Mouse (Mus musculus) heart, postnatal 14 days (tissue): ENCODE measurements at regions not wholly inside any gene's neighbourhood (a gene's known extent, or its start where the extent isn't known, plus 50 kb on each side); places are given as distances from the start of the nearest gene placed in this dataset.

Experiments used
- DNase-seq, 2 experiments: peaks; one replicate each; pipeline ENCODE4 v3.0.0; 2021 to 2022
- intact Hi-C: fragments of 180-260 bp; cut with DNase I; formaldehyde crosslinking; loops from one replicate; pipeline ENCODE4 v1.15.1; 2025

DNA sequence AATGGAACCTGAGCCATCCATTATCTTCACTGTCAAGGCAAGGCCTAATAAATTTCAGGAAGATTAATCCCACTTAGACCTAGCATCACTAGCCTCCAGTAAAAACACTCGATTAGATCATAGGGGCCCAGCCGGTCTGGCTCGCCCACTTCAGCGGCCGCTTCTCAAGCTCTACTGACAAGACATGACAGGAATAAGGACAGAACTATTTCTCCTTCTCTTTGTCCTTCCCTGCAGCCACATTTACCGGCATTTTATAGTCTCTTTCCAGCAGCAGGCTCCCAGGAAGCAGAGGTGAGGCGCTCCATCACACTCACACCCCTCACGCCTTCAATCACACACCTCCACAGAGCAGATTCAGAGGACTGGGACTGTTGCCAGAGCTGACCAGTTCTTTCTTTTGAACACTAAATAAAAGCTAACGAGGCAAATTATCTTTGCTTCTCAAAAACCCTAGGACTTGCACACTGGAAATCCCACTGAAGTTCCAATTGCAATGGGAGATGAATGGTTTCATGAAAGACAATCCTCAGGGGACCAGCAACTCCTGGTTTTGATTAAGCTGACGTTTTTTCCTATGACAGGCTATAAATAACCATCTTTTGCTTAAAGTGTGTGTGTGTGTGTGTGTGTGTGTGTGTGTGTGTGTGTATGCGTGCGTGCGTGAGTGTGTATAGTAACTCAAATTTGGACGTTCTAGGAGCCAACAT is 184.6 kb downstream of the Sox4 start:
- intact Hi-C loops: no loop called here
- peak in 1 of 2 experiments; percentile 18 for DNase-seq

DNA sequence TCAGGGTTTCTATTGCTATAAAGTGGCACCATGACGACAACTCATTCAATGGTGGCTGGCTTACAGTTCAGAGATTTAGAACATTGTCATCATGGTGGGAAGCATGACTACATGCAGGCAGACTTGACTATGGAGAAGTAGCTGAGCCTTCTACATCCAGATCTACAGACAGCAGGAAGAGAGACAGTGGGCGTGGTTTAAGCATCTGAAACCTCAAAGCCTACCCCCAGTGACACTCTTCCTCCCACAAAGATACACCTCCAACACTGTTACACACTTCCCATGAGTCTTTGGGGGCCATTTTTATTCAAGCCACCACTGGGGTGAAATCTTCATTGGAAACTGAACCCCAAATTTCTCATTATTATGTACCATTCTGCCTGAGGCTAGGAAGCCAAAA is 191.0 kb downstream of the Sox4 start:
- intact Hi-C loops: no loop called here
- no peak for DNase-seq

DNA sequence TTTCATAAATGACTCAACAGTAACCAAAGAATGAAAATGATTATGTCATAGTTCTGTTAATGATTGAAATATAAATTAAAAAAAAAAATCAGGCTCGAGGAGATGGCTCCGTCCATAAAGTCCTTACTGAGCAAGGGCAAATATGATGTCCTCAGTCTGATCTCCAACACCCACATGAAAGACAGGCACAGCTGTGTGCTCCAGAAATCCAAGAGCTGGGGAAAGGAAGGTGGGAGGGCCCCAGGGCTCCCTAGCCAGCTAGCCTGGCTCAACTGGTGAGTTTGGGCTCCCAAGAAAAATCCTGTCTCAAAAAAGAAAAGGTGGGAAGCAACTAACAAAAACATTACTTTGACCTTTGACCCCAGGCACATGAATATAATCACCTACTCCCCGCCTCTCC is 194.5 kb downstream of the Sox4 start:
- intact Hi-C loops: loop anchor here (2.0 to 10.0 kb wide), 5 partner anchors 40 to 1226 kb away; partner anchors contain the start of genes E2f3 and Sox4
- DNase-seq: no peak

DNA sequence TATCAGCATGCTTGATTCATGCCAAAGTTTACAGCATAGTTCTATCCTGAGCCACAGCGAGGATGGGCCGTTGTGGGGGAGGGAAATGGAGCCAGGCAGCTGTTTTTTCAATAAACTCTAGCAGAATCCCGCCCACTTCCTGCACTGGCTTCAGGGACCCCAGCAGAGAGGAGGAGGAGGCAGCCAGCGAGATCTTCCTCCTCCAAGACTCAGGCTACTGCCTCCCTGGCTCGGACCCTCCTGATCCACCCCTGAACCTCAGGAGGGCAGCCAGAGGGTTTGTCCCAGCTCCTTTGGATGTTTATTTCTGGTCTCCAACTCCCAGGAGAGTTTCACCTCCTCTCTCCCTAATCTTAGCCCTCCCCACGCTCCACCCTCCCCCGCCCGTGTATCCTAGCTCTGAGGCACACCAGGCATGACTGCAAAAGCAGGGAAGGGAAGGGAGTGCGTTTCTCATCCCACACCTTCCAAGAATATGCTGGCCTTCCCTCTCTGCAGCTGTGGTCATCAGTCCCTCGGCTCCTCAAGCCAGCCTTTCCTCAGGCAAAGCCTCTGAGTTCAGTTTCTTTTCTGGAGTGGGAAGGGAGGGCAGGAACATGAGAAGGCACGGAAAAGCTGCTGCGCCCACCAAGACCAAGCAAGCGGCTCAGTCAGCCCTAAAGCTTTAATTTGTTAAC is 195.5 kb downstream of the Sox4 start:
- peak; percentile 81 to 82 for DNase-seq
- intact Hi-C loops: loop anchor here (2.0 to 10.0 kb wide), 5 partner anchors 39 to 1227 kb away; partner anchors contain the start of genes E2f3 and Sox4

DNA sequence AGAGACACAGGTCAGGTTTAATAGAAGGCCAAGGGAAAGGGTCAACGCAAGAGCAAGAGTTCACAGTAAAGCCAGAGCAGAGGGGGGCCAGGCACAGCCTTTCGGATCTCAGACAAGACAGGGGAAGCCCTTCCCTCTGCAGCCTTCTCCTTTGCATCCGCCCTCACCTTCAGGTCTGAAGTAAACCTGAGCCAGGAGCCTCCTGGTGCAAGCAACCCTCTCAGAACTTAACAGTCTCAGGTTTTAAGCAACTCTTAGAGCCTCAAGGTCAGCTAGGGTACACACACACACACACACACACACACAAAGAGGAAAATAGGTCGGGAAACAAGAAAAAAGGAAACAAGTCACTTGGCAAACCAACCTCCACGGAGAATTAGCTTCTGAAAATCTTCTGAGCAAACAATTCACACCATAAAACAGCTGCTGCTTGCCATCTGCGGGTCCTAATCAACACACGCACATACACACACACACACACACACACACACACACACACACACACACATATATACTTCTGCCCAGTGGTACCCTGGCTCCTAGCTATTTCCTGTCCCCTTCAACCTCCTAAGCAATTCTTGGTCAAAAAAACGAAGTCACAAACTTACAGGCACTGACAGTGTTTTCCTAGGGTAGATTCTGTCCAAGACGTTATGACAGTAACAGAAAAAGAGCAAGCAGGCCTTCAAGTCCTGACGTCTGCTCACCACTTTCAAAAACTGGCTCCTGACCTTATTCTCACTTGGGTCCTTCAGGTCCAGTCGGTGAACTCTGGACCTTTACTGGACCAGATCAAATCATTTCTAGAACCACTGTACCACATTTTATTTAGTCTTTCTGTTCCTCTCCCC is 196.4 kb downstream of the Sox4 start:
- peak; percentile 19 to 36 for DNase-seq
- intact Hi-C loops: loop anchor here (5.0 to 10.0 kb wide), 4 partner anchors 125 to 1228 kb away; partner anchors contain the start of genes E2f3 and Sox4

DNA sequence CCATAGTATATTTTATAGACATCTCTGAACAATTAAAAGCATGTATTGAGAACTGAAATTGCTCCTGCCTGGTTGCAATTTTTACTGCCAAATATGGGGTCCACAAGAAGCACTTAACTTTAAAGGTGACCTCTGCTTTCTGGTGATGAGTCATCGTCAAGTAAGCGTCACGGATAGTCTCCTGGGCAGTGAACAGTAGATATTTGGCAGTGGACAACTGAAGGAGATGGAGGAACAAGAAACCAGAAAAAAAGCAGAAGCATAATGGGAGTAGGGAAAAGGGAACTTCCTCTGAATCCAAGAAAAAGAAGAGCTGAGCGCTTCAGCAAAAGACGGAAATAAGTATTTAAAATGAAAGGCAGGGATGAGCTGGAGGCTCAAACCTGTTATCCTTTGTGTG is 199.3 kb downstream of the Sox4 start:
- DNase-seq: no peak
- intact Hi-C loops: loop anchor here (10.0 kb wide), 1 partner anchor 1231 kb away; the partner anchor contains the start of gene E2f3

DNA sequence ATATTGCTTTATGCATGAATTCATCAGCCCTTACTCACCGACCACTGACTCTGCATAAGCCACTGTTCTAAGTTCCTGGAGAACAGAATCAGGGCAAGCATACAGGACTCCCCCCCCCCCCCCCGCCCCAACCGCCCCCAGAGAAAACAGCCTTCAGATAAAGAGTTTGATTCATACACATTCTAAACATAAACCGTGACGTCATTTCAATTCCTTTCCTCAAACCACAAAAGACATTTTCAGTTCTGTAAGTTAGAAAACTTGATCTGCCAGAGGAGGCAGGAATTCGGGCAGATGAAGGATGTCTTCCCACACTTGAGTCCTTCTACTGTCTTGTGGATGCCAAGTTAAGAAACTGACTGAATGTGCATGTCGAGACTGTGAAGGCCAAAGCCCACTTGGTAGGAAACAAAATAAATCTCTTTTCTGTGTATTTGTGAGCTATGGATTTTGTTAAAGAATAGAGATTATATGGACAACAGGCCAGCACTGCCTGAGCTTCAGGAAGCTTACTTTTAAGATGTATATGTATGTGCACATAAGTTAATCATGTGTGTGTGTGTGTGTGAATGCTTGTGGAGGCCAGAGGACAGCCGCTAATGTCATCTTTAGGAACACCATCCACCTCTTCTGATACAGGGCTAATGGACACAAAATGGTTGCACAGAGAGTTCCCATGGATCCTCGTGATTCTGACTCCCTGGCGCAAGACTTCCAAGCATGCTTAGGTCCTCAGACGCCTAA is 202.4 kb downstream of the Sox4 start:
- intact Hi-C loops: loop anchor here (10.0 kb wide), 1 partner anchor 1234 kb away; the partner anchor contains the start of gene E2f3
- DNase-seq: no peak

DNA sequence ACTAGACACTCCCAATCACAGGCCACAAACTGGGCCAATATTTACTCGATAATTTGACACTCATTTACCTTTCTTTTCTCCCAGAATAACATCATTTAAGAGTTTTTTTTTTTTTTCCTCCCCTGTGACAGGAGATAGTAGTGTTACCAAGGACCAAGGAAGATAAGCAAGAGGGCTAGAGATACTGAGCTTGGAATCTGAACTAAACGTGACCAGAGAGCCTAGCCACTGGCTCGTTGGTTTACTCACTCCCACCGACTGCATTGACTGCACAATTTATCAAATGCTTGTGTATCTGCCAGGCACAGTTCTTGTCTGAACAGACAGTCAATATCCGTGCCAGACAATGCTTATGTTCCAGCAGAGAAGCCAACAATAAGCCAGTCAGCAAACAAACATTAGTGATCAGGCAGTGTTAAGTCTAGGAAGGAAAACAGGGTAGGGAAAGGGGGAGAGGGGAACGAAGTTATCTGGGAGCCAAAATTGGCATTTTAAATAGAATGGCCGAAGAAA is 213.3 kb downstream of the Sox4 start:
- no peak for DNase-seq
- intact Hi-C loops: no loop called here

DNA sequence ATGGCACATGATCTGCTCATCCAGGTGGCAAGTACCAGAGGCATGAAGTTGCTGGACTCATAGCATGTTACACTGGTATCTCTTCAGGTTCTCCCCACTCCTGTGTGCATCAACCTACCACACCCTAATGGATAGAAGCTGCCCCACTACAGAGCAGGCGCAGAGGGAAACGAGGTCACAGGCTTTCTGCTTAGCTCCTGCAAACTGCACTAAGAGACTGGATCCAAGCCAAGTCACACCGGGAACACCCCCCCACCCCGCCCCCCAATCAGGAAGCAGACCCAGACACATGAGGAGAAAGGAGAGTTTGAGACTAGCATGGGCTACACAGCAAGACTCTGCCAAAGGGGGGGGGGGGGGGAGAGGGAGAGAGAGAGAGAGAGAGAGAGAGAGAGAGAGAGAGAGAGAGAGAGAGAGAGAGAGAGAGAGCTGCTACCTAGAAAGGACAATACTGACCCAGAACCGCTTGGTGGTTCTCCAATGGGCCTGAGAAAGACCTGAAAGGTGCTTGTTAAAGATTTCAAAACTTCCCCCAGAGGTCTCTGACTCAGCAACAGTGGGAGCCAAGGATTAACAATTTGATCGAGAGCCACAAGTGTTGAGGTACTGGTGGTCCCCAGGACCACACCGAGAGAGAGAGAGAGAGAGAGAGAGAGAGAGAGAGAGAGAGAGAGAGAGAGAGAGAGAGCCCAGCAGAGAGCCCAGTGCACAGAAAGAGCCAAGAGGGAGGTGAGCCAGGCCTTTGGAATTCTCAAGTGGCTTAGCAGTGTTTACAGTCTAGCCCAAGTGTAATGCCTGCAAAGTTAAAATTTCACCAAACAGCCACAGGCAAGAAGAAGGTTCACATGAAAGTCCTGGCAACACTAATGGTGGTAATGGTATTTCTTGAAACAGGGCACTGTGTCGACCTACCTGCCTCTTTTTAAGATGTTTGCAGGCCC is 215.1 kb downstream of the Sox4 start:
- intact Hi-C loops: no loop called here
- DNase-seq: peak in 1 of 2 experiments; percentile 31

DNA sequence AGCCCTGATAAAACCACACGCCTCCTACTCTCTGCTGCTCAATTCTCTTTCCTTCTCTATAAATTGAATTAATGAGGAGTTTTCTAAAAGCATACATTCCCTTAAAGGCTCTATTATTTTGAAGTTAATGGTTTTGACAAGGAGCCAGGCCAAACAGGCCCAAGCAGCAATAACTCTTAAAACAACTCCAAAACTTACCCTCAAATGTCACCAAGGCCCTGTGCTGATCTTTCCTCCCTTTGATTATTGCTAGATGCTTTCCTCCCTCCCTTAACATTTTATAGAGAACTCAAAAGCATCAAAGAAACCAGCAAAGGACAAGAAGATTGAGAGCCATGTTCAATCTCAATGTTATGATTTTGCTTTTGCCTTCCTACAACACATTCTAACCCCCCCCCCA is 221.0 kb downstream of the Sox4 start:
- intact Hi-C loops: no loop called here
- no peak for DNase-seq

DNA sequence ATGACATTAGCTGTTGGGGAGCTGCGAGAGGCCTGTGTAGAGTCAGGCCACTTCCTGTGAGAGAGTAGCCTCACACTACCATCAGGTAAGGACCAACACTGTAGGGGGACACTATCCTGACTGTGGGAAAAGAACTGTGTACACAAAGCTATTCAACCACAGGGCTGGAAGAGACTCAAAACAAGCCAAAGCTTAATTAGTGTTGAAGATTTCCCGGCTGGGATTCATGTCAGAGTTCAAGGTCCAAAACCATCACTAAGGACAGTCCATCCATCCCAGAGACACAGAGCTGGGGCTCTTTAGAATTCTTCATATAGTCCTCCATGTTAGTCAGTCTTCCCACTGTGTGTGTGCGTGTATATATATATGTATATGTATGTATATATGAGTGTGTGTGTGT is 221.5 kb downstream of the Sox4 start:
- no peak for DNase-seq
- intact Hi-C loops: no loop called here

DNA sequence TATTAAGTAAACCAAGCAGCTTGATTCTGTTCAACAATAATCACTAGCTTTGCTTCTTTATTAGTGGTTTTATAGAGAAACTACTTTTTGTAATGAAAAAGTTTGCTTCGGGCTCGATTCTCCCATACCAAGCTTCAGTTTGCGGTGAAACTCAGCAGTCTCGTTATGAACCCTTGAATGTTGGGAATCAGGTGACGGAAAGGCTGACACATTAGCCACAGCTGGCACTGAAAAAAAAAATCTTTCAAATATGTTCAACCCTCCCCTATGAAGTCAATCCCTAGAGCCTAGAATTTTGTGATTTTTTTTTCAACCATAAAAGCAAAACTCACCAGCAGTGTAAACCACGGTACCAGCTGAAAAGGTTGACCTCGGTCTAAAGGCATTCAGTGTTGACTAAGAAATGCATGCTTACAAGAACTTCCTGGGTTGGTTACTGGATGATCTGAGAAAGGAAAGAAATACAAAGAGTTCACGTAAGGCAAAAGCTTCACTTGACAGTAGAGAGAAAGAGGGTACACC is 223.4 kb downstream of the Sox4 start:
- intact Hi-C loops: no loop called here
- no peak for DNase-seq

DNA sequence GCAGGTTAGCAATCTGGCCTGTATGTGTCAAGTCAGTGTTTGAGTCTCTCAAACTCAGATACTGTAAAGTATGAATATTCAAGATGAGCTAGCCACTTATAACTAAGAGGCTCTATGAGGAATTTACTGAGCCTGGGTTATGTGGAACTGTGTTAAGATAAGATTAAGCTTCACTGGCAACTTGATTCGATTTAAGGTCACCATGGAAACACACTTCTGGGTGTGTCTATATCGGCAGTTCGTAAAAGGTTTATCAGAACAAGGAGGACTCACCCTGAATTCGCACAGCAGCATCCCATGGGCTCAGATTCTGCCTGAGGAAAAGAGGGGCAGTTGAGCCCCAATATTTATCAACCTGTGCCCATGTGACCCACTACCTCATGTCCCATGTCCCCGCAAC is 224.7 kb downstream of the Sox4 start:
- DNase-seq: no peak
- intact Hi-C loops: loop anchor here (10.0 kb wide), 1 partner anchor 1106 kb away; no protein-coding TSS in a partner anchor

DNA sequence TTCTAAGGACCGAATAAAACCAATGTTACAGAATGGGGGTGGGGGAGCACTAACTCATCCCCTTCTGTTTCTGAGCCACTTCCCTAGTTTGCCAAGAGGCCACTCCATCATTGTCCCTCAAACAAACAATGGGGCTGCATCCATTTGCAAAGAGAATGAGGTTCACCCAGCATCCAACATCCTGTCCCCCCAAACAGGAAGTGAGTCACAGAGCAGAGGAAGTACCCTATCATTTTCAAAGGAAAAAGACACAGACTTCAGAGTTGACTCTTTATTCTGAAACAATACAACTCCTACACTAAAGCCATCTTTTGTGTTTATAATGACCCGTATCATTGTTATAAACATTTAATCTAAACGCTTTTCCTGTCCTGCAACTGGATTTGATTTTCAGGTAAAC is 229.2 kb downstream of the Sox4 start:
- intact Hi-C loops: loop anchor here (5.0 to 10.0 kb wide), 2 partner anchors 228 to 1111 kb away; partner anchors contain the start of gene Sox4
- no peak for DNase-seq

DNA sequence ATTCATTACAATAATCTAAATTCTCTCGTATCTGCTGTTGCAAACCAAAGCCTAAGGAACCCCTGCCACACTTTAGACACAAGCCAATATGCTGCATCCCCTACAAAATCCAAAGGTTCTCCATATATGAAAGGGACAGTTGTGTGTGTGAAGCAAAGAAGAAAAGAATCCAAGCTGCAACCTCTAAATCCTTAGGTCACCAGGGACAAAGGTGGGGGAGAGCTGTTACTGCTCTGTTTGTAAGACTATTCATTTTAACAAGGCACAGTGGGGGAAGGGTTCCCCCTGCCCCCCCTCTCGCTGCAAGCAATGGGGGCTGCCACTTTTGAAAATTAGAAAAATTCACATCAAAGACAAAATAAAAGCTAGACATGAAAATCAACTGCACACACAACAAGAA is 231.4 kb downstream of the Sox4 start:
- DNase-seq: no peak
- intact Hi-C loops: loop anchor here (5.0 to 10.0 kb wide), 2 partner anchors 230 to 1113 kb away; partner anchors contain the start of gene Sox4

DNA sequence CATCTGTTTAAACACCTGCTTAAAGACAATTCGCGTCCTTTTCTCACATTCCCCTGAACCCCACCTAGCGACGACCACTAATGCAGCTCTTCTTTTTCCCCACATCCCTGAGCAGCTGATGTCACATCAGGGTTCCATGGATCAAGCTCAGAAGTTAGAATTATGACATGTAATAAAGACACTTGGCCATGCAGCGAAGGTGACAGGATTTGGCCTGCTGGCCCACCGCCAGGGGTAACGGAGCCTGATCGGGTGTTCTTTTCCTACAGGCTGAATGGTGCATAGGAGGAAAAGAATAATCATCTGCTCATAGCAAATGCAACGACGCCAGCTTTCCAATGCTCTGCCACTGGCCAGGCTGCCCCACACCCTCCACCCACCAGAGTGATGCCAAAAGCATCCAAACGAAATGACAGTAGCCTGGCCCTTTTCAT is 231.9 kb downstream of the Sox4 start:
- intact Hi-C loops: loop anchor here (5.0 to 10.0 kb wide), 2 partner anchors 231 to 1113 kb away; partner anchors contain the start of gene Sox4
- peak; percentile 34 for DNase-seq

DNA sequence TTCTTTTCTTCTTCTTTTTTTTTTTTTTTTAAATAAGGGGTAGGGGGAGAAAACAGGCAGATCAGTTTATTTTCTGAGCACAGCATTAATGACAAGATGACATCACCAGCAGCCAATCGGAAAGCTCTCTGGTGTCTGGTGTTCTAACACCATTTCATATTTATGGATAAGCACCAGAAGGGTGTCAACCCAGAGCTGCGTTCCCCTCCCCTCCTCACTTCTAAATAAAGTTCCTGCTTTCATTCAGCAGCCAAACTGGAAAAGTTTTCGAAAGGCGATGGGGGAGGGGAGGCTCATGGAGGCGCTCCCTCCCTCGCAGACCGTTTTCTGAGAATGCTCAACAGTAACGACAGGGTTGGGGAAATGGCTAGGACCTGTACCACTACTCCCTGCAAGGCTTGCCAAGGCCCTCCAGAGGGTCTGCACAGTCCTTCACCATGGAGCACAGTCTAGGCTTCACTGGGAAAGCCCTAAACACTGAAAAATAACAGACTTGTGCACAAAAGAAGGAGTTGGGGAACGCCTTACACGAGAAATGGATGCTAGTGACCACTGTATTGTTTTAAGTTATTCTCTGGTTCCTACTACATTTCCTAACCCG is 232.8 kb downstream of the Sox4 start:
- intact Hi-C loops: loop anchor here (5.0 to 10.0 kb wide), 2 partner anchors 232 to 1114 kb away; partner anchors contain the start of gene Sox4
- DNase-seq: peak; percentile 33 to 52

DNA sequence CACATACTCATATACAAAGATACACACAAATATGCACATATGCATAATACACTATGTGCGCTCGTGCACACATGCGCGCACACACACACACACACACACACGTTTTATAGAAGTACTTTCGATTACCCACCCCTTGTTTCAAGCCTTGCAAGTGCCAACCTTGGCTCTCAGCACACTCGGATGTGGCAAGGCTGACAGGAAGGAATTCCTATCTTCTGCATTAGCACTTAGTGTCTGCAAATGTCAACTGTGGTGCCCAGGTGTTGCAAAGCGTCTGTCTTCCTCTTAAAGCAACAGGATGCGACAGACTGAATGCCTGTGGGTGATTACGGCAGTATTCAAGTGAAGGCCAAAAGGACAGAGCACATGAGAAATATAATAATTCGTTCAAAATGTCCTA is 233.3 kb downstream of the Sox4 start:
- intact Hi-C loops: loop anchor here (5.0 to 10.0 kb wide), 2 partner anchors 232 to 1115 kb away; partner anchors contain the start of gene Sox4
- no peak for DNase-seq
